Mouse (Mus musculus): ENCODE measurements around the gene Runx1. TPM values are rescaled to one million over a fixed set of nuclear protein-coding genes. Genes with fewer than 3 reads are reported as not detected.

The Runx1 gene
- polyA plus RNA-seq, 1 experiment from 2014 or later = 3.3 TPM

DNA sequence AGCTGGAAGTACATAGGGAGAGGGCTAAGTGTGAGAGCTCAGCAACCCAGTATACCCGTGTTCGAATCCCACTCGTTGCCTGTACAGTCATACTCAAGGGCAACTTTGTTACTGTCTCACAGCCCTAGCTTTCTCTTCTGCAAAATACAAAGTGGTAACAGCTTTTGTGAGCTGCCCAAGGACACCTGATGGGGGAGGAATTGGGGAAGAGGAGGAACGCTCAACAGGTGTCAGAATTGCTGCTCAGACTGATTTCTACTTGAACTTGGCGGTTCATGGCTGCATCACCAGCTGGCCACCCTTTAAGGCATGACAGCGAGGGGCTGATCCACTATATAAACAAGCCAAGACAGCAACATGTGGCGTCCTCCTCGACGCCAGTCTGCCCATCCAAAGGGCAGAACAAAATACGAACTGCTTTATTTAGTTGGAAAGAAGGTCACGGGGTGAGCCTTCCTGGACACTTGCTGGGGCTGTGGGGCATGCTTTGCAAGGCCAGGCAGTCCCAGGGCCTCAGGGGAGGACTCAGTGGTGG is 151.0 kb downstream of the Runx1 start:
- ATAC-seq (replicated peaks; ENCODE audit: low FRiP score, low TSS enrichment, low read depth) (no peak), DNase-seq (ENCODE audit: low spot score) (no peak)
- Histone ChIP-seq H3K36me3 (ENCODE audit: control insufficient read depth, insufficient read depth, low read length) (no peaks in the 10 kb centered on the region), H3K9ac (ENCODE audit: low read length) (no peak overlapping the region), H3K9me3 (ENCODE audit: control insufficient read depth, low read length) (no peaks in the 10 kb centered on the region), H3K4me1 (replicated peaks; ENCODE audit: control insufficient read depth, insufficient read depth, low read length) (peaks cover 13% of the 10 kb centered on the region; the same call in 1 of the 2 replicates), H3K4me2 (ENCODE audit: low read length) (no peak overlapping the region), H3K27me3 (replicated peaks; ENCODE audit: control insufficient read depth, insufficient read depth, low read length) (no peaks in the 10 kb centered on the region), H3K27ac (ENCODE audit: low read depth) (no peak overlapping the region), H3K4me3 (ENCODE audit: low read depth, low read length) (no peak overlapping the region)
- WGBS = 66% methylated on average over 11 of the region's 11 CpGs

- Histone ChIP-seq H3K27ac (ENCODE audit: low read depth) (no peak overlapping the region), H3K9ac (ENCODE audit: low read length) (no peak overlapping the region), H3K4me1 (replicated peaks; ENCODE audit: control insufficient read depth, insufficient read depth, low read length) (peaks cover 13% of the 10 kb centered on the region; the same call in 1 of the 2 replicates), H3K4me2 (ENCODE audit: low read length) (no peak overlapping the region), H3K4me3 (ENCODE audit: low read depth, low read length) (no peak overlapping the region), H3K36me3 (ENCODE audit: control insufficient read depth, insufficient read depth, low read length) (no peaks in the 10 kb centered on the region), H3K9me3 (ENCODE audit: control insufficient read depth, low read length) (no peaks in the 10 kb centered on the region), H3K27me3 (replicated peaks; ENCODE audit: control insufficient read depth, insufficient read depth, low read length) (no peaks in the 10 kb centered on the region)
- WGBS = 63% methylated on average over 18 of the region's 18 CpGs
- ATAC-seq (replicated peaks; ENCODE audit: low FRiP score, low TSS enrichment, low read depth) (no peak), DNase-seq (ENCODE audit: low spot score) (no peak)
These were observed 151.7 kb downstream of the Runx1 start for GRCm38 (mm10) chr16:92674121-92674816.

DNA sequence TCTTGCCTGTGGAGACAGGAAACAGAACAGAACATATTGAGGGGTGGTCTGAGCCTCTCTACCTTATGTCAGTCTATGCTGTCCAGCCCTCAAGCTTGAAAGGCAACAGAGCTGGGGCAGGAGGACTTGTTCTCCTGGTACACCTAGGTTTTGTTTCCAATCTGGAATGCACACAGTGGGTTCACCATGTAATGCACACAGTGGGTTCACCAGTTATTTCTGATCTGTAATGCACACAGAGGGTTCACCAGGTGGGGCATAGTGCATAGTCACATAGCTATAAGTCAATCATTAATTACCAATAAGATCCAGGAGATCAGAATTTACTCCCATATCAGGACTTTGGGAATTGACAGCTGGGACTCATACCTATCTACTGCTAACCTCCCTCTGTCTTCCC is 157.1 kb downstream of the Runx1 start:
- ATAC-seq (replicated peaks; ENCODE audit: low FRiP score, low TSS enrichment, low read depth) (no peak), DNase-seq (ENCODE audit: low spot score) (no peak)
- Histone ChIP-seq H3K9me3 (ENCODE audit: control insufficient read depth, low read length) (no peaks in the 10 kb centered on the region), H3K4me3 (ENCODE audit: low read depth, low read length) (no peak overlapping the region), H3K36me3 (ENCODE audit: control insufficient read depth, insufficient read depth, low read length) (no peaks in the 10 kb centered on the region), H3K27me3 (replicated peaks; ENCODE audit: control insufficient read depth, insufficient read depth, low read length) (no peaks in the 10 kb centered on the region), H3K4me1 (replicated peaks; ENCODE audit: control insufficient read depth, insufficient read depth, low read length) (no peaks in the 10 kb centered on the region), H3K4me2 (ENCODE audit: low read length) (no peak overlapping the region), H3K9ac (ENCODE audit: low read length) (no peak overlapping the region), H3K27ac (ENCODE audit: low read depth) (no peak overlapping the region)

- no peak overlapping the region for H3K4me2 ChIP-seq (ENCODE audit: low read length)
- H3K27me3 ChIP-seq (replicated peaks; ENCODE audit: control insufficient read depth, insufficient read depth, low read length) = no peaks in the 10 kb centered on the region
- H3K9me3 ChIP-seq (ENCODE audit: control insufficient read depth, low read length) = no peaks in the 10 kb centered on the region
- no peaks in the 10 kb centered on the region for H3K36me3 ChIP-seq (ENCODE audit: control insufficient read depth, insufficient read depth, low read length)
- no peaks in the 10 kb centered on the region for H3K4me1 ChIP-seq (replicated peaks; ENCODE audit: control insufficient read depth, insufficient read depth, low read length)
- WGBS = 71% methylated on average over 7 of the region's 7 CpGs
- ATAC-seq (replicated peaks; ENCODE audit: low FRiP score, low TSS enrichment, low read depth) (no peak), DNase-seq (ENCODE audit: low spot score) (no peak)
- no peak overlapping the region for H3K27ac ChIP-seq (ENCODE audit: low read depth)
- no peak overlapping the region for H3K9ac ChIP-seq (ENCODE audit: low read length)
- H3K4me3 ChIP-seq (ENCODE audit: low read depth, low read length) = no peak overlapping the region
These were observed 164.2 kb downstream of the Runx1 start for GRCm38 (mm10) chr16:92661757-92662156.

- WGBS = 74% methylated on average over 5 of the region's 5 CpGs
- ATAC-seq (replicated peaks; ENCODE audit: low FRiP score, low TSS enrichment, low read depth) = no peak
- no peak for DNase-seq (ENCODE audit: low spot score)
These were observed 169.2 kb downstream of the Runx1 start for GRCm38 (mm10) chr16:92656750-92657149.

GRCm38 (mm10) chr16:92654294-92654950 is 171.5 kb downstream of the Runx1 start:
- 0 out of 2 replicates have a peak, but pooled peaks cover 2% of the 10 kb centered on the region for H3K4me1 ChIP-seq (replicated peaks; ENCODE audit: control insufficient read depth, insufficient read depth, low read length)
- DNase-seq (ENCODE audit: low spot score) (no peak), ATAC-seq (replicated peaks; ENCODE audit: low FRiP score, low TSS enrichment, low read depth) (no peak)
- H3K4me2 ChIP-seq (ENCODE audit: low read length) = no peak overlapping the region
- no peak overlapping the region for H3K9ac ChIP-seq (ENCODE audit: low read length)
- H3K27ac ChIP-seq (ENCODE audit: low read depth) = no peak overlapping the region
- no peaks in the 10 kb centered on the region for H3K36me3 ChIP-seq (ENCODE audit: control insufficient read depth, insufficient read depth, low read length)
- no peaks in the 10 kb centered on the region for H3K27me3 ChIP-seq (replicated peaks; ENCODE audit: control insufficient read depth, insufficient read depth, low read length)
- 53% methylated on average over 5 of the region's 5 CpGs for WGBS
- no peak overlapping the region for H3K4me3 ChIP-seq (ENCODE audit: low read depth, low read length)
- H3K9me3 ChIP-seq (ENCODE audit: control insufficient read depth, low read length) = peaks cover 3% of the 10 kb centered on the region; the same call in 1 of the 2 replicates

More at GRCm38 (mm10) chr16:92656750-92657149, 169.2 kb downstream of the Runx1 start:
- H3K4me2 ChIP-seq (ENCODE audit: low read length) = no peak overlapping the region
- H3K4me1 ChIP-seq (replicated peaks; ENCODE audit: control insufficient read depth, insufficient read depth, low read length) = 0 out of 2 replicates have a peak, but pooled peaks cover 2% of the 10 kb centered on the region
- H3K9me3 ChIP-seq (ENCODE audit: control insufficient read depth, low read length) = peaks cover 3% of the 10 kb centered on the region; the same call in 1 of the 2 replicates
- no peaks in the 10 kb centered on the region for H3K27me3 ChIP-seq (replicated peaks; ENCODE audit: control insufficient read depth, insufficient read depth, low read length)
- H3K9ac ChIP-seq (ENCODE audit: low read length) = no peak overlapping the region
- no peaks in the 10 kb centered on the region for H3K36me3 ChIP-seq (ENCODE audit: control insufficient read depth, insufficient read depth, low read length)
- no peak overlapping the region for H3K27ac ChIP-seq (ENCODE audit: low read depth)
- no peak overlapping the region for H3K4me3 ChIP-seq (ENCODE audit: low read depth, low read length)

GRCm38 (mm10) chr16:92653816-92654215 is 172.1 kb downstream of the Runx1 start:
- no peak overlapping the region for H3K9ac ChIP-seq (ENCODE audit: low read length)
- no peak overlapping the region for H3K27ac ChIP-seq (ENCODE audit: low read depth)
- 0 out of 2 replicates have a peak, but pooled peaks cover 2% of the 10 kb centered on the region for H3K4me1 ChIP-seq (replicated peaks; ENCODE audit: control insufficient read depth, insufficient read depth, low read length)
- ATAC-seq (replicated peaks; ENCODE audit: low FRiP score, low TSS enrichment, low read depth) (no peak), DNase-seq (ENCODE audit: low spot score) (no peak)
- H3K9me3 ChIP-seq (ENCODE audit: control insufficient read depth, low read length) = peaks cover 3% of the 10 kb centered on the region; the same call in 1 of the 2 replicates
- no peaks in the 10 kb centered on the region for H3K27me3 ChIP-seq (replicated peaks; ENCODE audit: control insufficient read depth, insufficient read depth, low read length)
- H3K4me3 ChIP-seq (ENCODE audit: low read depth, low read length) = no peak overlapping the region
- WGBS = 65% methylated on average over 5 of the region's 5 CpGs
- H3K36me3 ChIP-seq (ENCODE audit: control insufficient read depth, insufficient read depth, low read length) = no peaks in the 10 kb centered on the region
- H3K4me2 ChIP-seq (ENCODE audit: low read length) = no peak overlapping the region

DNA sequence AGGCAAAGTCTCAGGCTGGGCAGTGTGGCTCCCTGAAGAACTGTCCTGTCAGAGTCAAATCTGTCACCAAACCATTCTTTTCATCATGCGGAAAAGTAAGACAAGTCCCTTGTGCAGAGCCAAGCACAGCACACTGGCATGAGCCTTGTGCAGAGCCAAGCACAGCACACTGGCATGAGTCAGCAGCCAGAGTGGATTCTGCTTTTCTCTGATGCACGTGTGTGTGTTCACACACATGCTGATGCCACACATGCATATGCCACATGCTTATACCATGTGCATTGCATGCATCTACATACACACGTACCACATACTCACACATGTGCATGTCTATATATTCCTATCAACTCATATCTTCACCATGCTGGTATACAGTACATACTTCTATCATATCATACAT is 174.7 kb downstream of the Runx1 start:
- no peaks in the 10 kb centered on the region for H3K36me3 ChIP-seq (ENCODE audit: control insufficient read depth, insufficient read depth, low read length)
- H3K4me1 ChIP-seq (replicated peaks; ENCODE audit: control insufficient read depth, insufficient read depth, low read length) = 0 out of 2 replicates have a peak, but pooled peaks cover 2% of the 10 kb centered on the region
- no peak overlapping the region for H3K27ac ChIP-seq (ENCODE audit: low read depth)
- H3K9ac ChIP-seq (ENCODE audit: low read length) = no peak overlapping the region
- H3K4me3 ChIP-seq (ENCODE audit: low read depth, low read length) = no peak overlapping the region
- H3K9me3 ChIP-seq (ENCODE audit: control insufficient read depth, low read length) = peaks cover 3% of the 10 kb centered on the region; the same call in 1 of the 2 replicates
- no peaks in the 10 kb centered on the region for H3K27me3 ChIP-seq (replicated peaks; ENCODE audit: control insufficient read depth, insufficient read depth, low read length)
- 93% methylated on average over 3 of the region's 3 CpGs for WGBS
- DNase-seq (ENCODE audit: low spot score) = no peak
- ATAC-seq (replicated peaks; ENCODE audit: low FRiP score, low TSS enrichment, low read depth) = no peak
- H3K4me2 ChIP-seq (ENCODE audit: low read length) = no peak overlapping the region
